Mouse (Mus musculus): ENCODE data around the gene Vmn1r55. TPM values are rescaled to one million over a fixed set of nuclear protein-coding genes. Genes with fewer than 3 reads are reported as not detected.
"Not testable (repeated sequence)": the region's sequence is repeated elsewhere in the genome, so short reads cannot be mapped to it uniquely, and the experiment has no call there.

The Vmn1r55 gene
- polyA plus RNA-seq, 1 experiment from 2014 or later, result not detected

- Histone ChIP-seq H3K27ac (peak within 1 kb of the TSS; percentile 93), H3K4me1 (replicated peaks) (peaks cover 40% of the 10 kb centered on the region), H3K9me3 (no peaks in the 10 kb centered on the region), H3K9ac (peak within 1 kb of the TSS; percentile 98), H3K4me2 (peak within 1 kb of the TSS; percentile 93), H3K4me3 (peak within 1 kb of the TSS; percentile 99), H3K36me3 (peaks cover 50% of the 10 kb centered on the region), H3K27me3 (no peaks in the 10 kb centered on the region)
- ATAC-seq (ENCODE audit: low FRiP score), result peak; percentile 96
- under 1% methylated on average over 81 of the region's 81 CpGs for WGBS
These were observed 69.3 kb downstream of the Vmn1r55 start, which contains the start of gene Epn1 for GRCm38 (mm10) chr7:5080010-5080751. Epn1 (plus strand) TSS chr7:5080235.

- H3K9me3 ChIP-seq, H3K27me3 ChIP-seq: not testable (repeated sequence)
- H3K4me3 ChIP-seq, result peak overlapping the region; percentile 99
- peaks cover 50% of the 10 kb centered on the region for H3K36me3 ChIP-seq
- H3K9ac ChIP-seq, result peak overlapping the region; percentile 98
- peaks cover 34% of the 10 kb centered on the region for H3K4me1 ChIP-seq (replicated peaks)
- peak overlapping the region; percentile 93 for H3K4me2 ChIP-seq
- WGBS, result 54% methylated on average over 11 of the region's 13 CpGs
- peak; percentile 61 for ATAC-seq (ENCODE audit: low FRiP score)
- peak overlapping the region; percentile 93 for H3K27ac ChIP-seq
These were observed 70.0 kb downstream of the Vmn1r55 start for GRCm38 (mm10) chr7:5079365-5080009.

Small RNA genes within 50 kb of the gene (microRNA-seq; reads per million reads assigned to microRNA genes)
- not detected for gene Gm26217

Other genes starting within 250 kb of the Vmn1r55 start
- gene Gm36210, start 243.2 kb downstream of the Vmn1r55 start, polyA plus RNA-seq (2015; fragmentation: Nextera tagmentation; extraction: Ambion mirVana), result 0.26 and 0.45 TPM in 2 replicates
- 3.6 and 4.9 TPM in 2 replicates for gene Zfp628, start 234.5 kb downstream of the Vmn1r55 start, polyA plus RNA-seq (2015; fragmentation: Nextera tagmentation; extraction: Ambion mirVana)
- 25.4 and 27.7 TPM in 2 replicates for gene Nat14, start 227.6 kb downstream of the Vmn1r55 start, polyA plus RNA-seq (2015; fragmentation: Nextera tagmentation; extraction: Ambion mirVana)
- 0.73 and 1.3 TPM in 2 replicates for gene Ssc5d, start 223.9 kb downstream of the Vmn1r55 start, polyA plus RNA-seq (2015; fragmentation: Nextera tagmentation; extraction: Ambion mirVana)
- 0.25 TPM in 1 of 2 replicates, not detected in the other for gene Sbk2, start 185.3 kb downstream of the Vmn1r55 start, polyA plus RNA-seq (2015; fragmentation: Nextera tagmentation; extraction: Ambion mirVana)
- gene Sbk3, start 178.5 kb downstream of the Vmn1r55 start, polyA plus RNA-seq (2015; fragmentation: Nextera tagmentation; extraction: Ambion mirVana), result 0.19 and 0.49 TPM in 2 replicates
- 53.6 and 59.9 TPM in 2 replicates for gene Zfp579, start 153.5 kb downstream of the Vmn1r55 start, polyA plus RNA-seq (2015; fragmentation: Nextera tagmentation; extraction: Ambion mirVana)
- gene Zfp524, start 135.3 kb downstream of the Vmn1r55 start, polyA plus RNA-seq (2015; fragmentation: Nextera tagmentation; extraction: Ambion mirVana), result 7.9 and 9.2 TPM in 2 replicates
- 37.7 and 41.9 TPM in 2 replicates for gene Fiz1, start 135.0 kb downstream of the Vmn1r55 start, polyA plus RNA-seq (2015; fragmentation: Nextera tagmentation; extraction: Ambion mirVana)
- 1.4 and 1.8 TPM in 2 replicates for gene Gm44973, start 134.2 kb downstream of the Vmn1r55 start, polyA plus RNA-seq (2015; fragmentation: Nextera tagmentation; extraction: Ambion mirVana)
- 5.8 and 6.0 TPM in 2 replicates for gene Zfp865, start 129.3 kb downstream of the Vmn1r55 start, polyA plus RNA-seq (2015; fragmentation: Nextera tagmentation; extraction: Ambion mirVana)
- gene Ccdc106, start 129.1 kb downstream of the Vmn1r55 start, polyA plus RNA-seq (2015; fragmentation: Nextera tagmentation; extraction: Ambion mirVana), result 38.7 and 43.5 TPM in 2 replicates
- gene 4632433K11Rik, start 115.6 kb downstream of the Vmn1r55 start, polyA plus RNA-seq (2015; fragmentation: Nextera tagmentation; extraction: Ambion mirVana), result not detected in 2 replicates
- 7.8 and 9.8 TPM in 2 replicates for gene Zfp784, start 111.2 kb downstream of the Vmn1r55 start, polyA plus RNA-seq (2015; fragmentation: Nextera tagmentation; extraction: Ambion mirVana)
- gene Zfp580, start 98.1 kb downstream of the Vmn1r55 start, polyA plus RNA-seq (2015; fragmentation: Nextera tagmentation; extraction: Ambion mirVana), result 67.2 and 69.7 TPM in 2 replicates
- gene U2af2, start 87.5 kb downstream of the Vmn1r55 start, polyA plus RNA-seq (2015; fragmentation: Nextera tagmentation; extraction: Ambion mirVana), result 112 and 114 TPM in 2 replicates
- 83.8 and 85.6 TPM in 2 replicates for gene Epn1, start 69.4 kb downstream of the Vmn1r55 start, polyA plus RNA-seq (2015; fragmentation: Nextera tagmentation; extraction: Ambion mirVana)
- gene Rfpl4, start 32.7 kb downstream of the Vmn1r55 start, polyA plus RNA-seq (2015; fragmentation: Nextera tagmentation; extraction: Ambion mirVana), result not detected in 2 replicates
- 0.22 and 0.52 TPM in 2 replicates for gene Rasl2-9, start 23.7 kb downstream of the Vmn1r55 start, polyA plus RNA-seq (2015; fragmentation: Nextera tagmentation; extraction: Ambion mirVana)
- gene Vmn1r56, start 47.1 kb upstream of the Vmn1r55 start, polyA plus RNA-seq (2015; fragmentation: Nextera tagmentation; extraction: Ambion mirVana), result not detected in 2 replicates
- not detected in 2 replicates for gene Vmn1r57, start 68.8 kb upstream of the Vmn1r55 start, polyA plus RNA-seq (2015; fragmentation: Nextera tagmentation; extraction: Ambion mirVana)
- gene Gm5065, start 200.9 kb upstream of the Vmn1r55 start, polyA plus RNA-seq (2015; fragmentation: Nextera tagmentation; extraction: Ambion mirVana), result not detected in 2 replicates
- gene Nlrp2, start 201.4 kb upstream of the Vmn1r55 start, polyA plus RNA-seq (2015; fragmentation: Nextera tagmentation; extraction: Ambion mirVana), result not detected in 2 replicates